In the genomic region with DNA sequence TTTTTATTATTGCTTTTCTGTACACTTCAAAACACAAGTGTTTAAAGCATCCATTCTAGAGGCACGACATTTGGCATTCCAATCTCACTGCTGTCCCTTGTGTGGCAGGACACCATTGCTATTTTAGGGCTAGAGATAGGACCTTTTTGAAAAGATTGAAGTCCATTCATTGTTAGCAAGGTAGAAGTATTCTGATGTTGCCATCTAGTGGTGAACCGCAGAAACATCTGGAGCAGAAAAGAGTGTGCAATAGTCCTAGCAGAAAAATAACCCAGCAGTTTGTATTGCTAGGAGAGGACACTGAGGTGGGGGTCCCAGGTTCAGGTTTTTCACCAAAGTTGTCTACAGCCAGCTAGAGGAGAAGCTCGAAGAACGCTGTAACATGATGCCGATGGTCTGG, we compare ENCODE assay signal across 10 mouse cellular contexts. TPM values are rescaled to one million over a fixed set of nuclear protein-coding genes. Genes with fewer than 3 reads are reported as not detected.
DNase-seq lines count a peak whose midpoint lies in the region; ATAC-seq and TF ChIP-seq lines count a peak whose summit lies in the region.
"Had no signal": no experiment of that assay in that cellular context is flagged by ENCODE, and none has a peak within 500 bp of the region (broad histone marks: within the 10 kb centered on the region; RNA-seq: fewer than 3 reads in every experiment).

No protein-coding gene starts in this region.

- 5% methylated on average over 5 of the region's 5 CpGs for WGBS in liver, adult 2 months
- WGBS in liver, embryonic 12.5 days (ENCODE audit: insufficient replicate concordance) = 3% methylated on average over 5 of the region's 5 CpGs
- 9% methylated on average over 5 of the region's 5 CpGs for WGBS in limb, embryonic 11.5 days
- 5% methylated on average over 5 of the region's 5 CpGs for WGBS in midbrain, embryonic 15.5 days

- no peak overlapping the region for H3K27ac ChIP-seq in liver, adult 2 months (replicated peaks; ENCODE audit: insufficient read depth, low read depth, low read length)
- H3K27ac ChIP-seq in liver, embryonic 12.5 days = no peak overlapping the region
- H3K27ac ChIP-seq in limb, embryonic 11.5 days (replicated peaks; ENCODE audit: low read depth, low read length) = no peak overlapping the region
- H3K27ac ChIP-seq in midbrain, embryonic 15.5 days = no peak overlapping the region

- no peak overlapping the region for H3K9ac ChIP-seq in liver, adult 2 months (ENCODE audit: low read depth, low read length)
- H3K9ac ChIP-seq in liver, embryonic 12.5 days = no peak overlapping the region
- H3K9ac ChIP-seq in limb, embryonic 11.5 days (ENCODE audit: low read length) = no peak overlapping the region
- H3K9ac ChIP-seq in midbrain, embryonic 15.5 days = no peak overlapping the region

- no peaks in the 10 kb centered on the region for H3K9me3 ChIP-seq in liver, embryonic 12.5 days (replicated peaks)
- no peaks in the 10 kb centered on the region for H3K9me3 ChIP-seq in limb, embryonic 11.5 days (ENCODE audit: control insufficient read depth, low read length)
- no peaks in the 10 kb centered on the region for H3K9me3 ChIP-seq in midbrain, embryonic 15.5 days

- peaks cover 6% of the 10 kb centered on the region for H3K27me3 ChIP-seq in liver, adult 2 months (ENCODE audit: control insufficient read depth, insufficient read depth, low read length)
- peaks cover 99% of the 10 kb centered on the region for H3K27me3 ChIP-seq in liver, embryonic 12.5 days (replicated peaks)
- peaks cover 5% of the 10 kb centered on the region; the same call in 1 of the 2 replicates for H3K27me3 ChIP-seq in limb, embryonic 11.5 days (ENCODE audit: control insufficient read depth, insufficient read depth, low read length)
- peaks cover 21% of the 10 kb centered on the region for H3K27me3 ChIP-seq in midbrain, embryonic 15.5 days (replicated peaks)

- TF ChIP-seq POLR2A in liver, adult 2 months (IDR thresholded peaks at IDR 0.05; ENCODE audit: extremely low read depth, insufficient read depth, low read length) = no peak

- peaks cover 7% of the 10 kb centered on the region; the same call in 1 of the 2 replicates for H3K4me1 ChIP-seq in liver, adult 2 months (ENCODE audit: control insufficient read depth, insufficient read depth, low read length)
- H3K4me1 ChIP-seq in liver, embryonic 12.5 days = peaks cover 22% of the 10 kb centered on the region
- peaks cover 41% of the 10 kb centered on the region for H3K4me1 ChIP-seq in limb, embryonic 11.5 days (ENCODE audit: control insufficient read depth, insufficient read depth, low read length)
- H3K4me1 ChIP-seq in midbrain, embryonic 15.5 days = peaks cover 24% of the 10 kb centered on the region

- H3K36me3 ChIP-seq in liver, adult 2 months (ENCODE audit: control insufficient read depth, insufficient read depth, low read length) = no peaks in the 10 kb centered on the region
- H3K36me3 ChIP-seq in liver, embryonic 12.5 days = no peaks in the 10 kb centered on the region
- H3K36me3 ChIP-seq in limb, embryonic 11.5 days (ENCODE audit: control insufficient read depth, insufficient read depth, low read length) = peaks cover 3% of the 10 kb centered on the region; the same call in 1 of the 2 replicates
- no peaks in the 10 kb centered on the region for H3K36me3 ChIP-seq in midbrain, embryonic 15.5 days (replicated peaks)

- no peak overlapping the region for H3K4me3 ChIP-seq in liver, adult 2 months (ENCODE audit: insufficient read depth, low read depth, low read length)
- no peak overlapping the region for H3K4me3 ChIP-seq in liver, embryonic 12.5 days
- no peak overlapping the region for H3K4me3 ChIP-seq in limb, embryonic 11.5 days (ENCODE audit: low read depth, low read length)
- H3K4me3 ChIP-seq in midbrain, embryonic 15.5 days = no peak overlapping the region

- no peak overlapping the region for H3K4me2 ChIP-seq in liver, embryonic 12.5 days
- no peak overlapping the region for H3K4me2 ChIP-seq in limb, embryonic 11.5 days (ENCODE audit: low read depth, severe bottlenecking)
- no peak overlapping the region for H3K4me2 ChIP-seq in midbrain, embryonic 15.5 days

- DNase-seq in cerebellum, adult 9-10 months = peak; percentile 62
- no peak for DNase-seq in cerebellum, adult 11 months
- DNase-seq in liver, adult 2 months (ENCODE audit: extremely low read depth, low read depth, low spot score) = peak; percentile 52
- peak; percentile 80 for DNase-seq in NIH3T3 (ENCODE audit: low read depth)
- peak; percentile 53 for DNase-seq in limb, embryonic 11.5 days (ENCODE audit: low spot score)
- DNase-seq in urinary bladder, adult 2 months (ENCODE audit: low spot score) = no peak

- no peaks in the 10 kb centered on the region for H3K79me2 ChIP-seq in liver, adult 2 months (ENCODE audit: control insufficient read depth, insufficient read depth, low read length)

- ATAC-seq in liver, embryonic 12.5 days = no peak
- no peak for ATAC-seq in limb, embryonic 11.5 days (ENCODE audit: insufficient number of reproducible peaks, low FRiP score, low TSS enrichment, low read depth)
- ATAC-seq in midbrain, embryonic 15.5 days (replicated peaks) = no peak

- TF ChIP-seq CTCF in liver, adult 2 months (IDR thresholded peaks at IDR 0.05; ENCODE audit: low read depth, low read length) = peak; percentile 11; the same call in 1 of the 2 replicates

RNA-seq across cellular contexts. Expression of a gene that starts 15.0 kb away (rescaled TPM):
- total RNA-seq in liver, adult 2 months (2014; rRNA removed) = 1.8 and 2.3 TPM in 2 replicates
- 6.2 and 7.7 TPM in 2 replicates for polyA plus RNA-seq in liver, adult 2 months (2012; rRNA removed)
- 4.9 and 5.2 TPM in 2 replicates for polyA plus RNA-seq in liver, embryonic 12.5 days (2016; fragmentation: Nextera tagmentation; extraction: Ambion mirVana)
- polyA plus RNA-seq in limb, embryonic 11.5 days (2014; fragmentation: Nextera tagmentation; extraction: Ambion mirVana) = 23.4 and 26.4 TPM in 2 replicates
- polyA plus RNA-seq in urinary bladder, adult 2 months (2012; rRNA removed) = 36.0 and 45.5 TPM in 2 replicates
- polyA plus RNA-seq in midbrain, embryonic 15.5 days (2015; fragmentation: Nextera tagmentation; extraction: Ambion mirVana) = 1.7 and 2.6 TPM in 2 replicates

RNA-seq across cellular contexts. Expression of a gene that starts 20.8 kb away (rescaled TPM):
- not detected in 2 replicates for total RNA-seq in liver, adult 2 months (2014; rRNA removed)
- polyA plus RNA-seq in liver, adult 2 months (2012; rRNA removed) = not detected in 2 replicates
- not detected in 2 replicates for polyA plus RNA-seq in liver, embryonic 12.5 days (2016; fragmentation: Nextera tagmentation; extraction: Ambion mirVana)
- polyA plus RNA-seq in limb, embryonic 11.5 days (2014; fragmentation: Nextera tagmentation; extraction: Ambion mirVana) = 0.73 and 0.77 TPM in 2 replicates
- not detected in 2 replicates for polyA plus RNA-seq in urinary bladder, adult 2 months (2012; rRNA removed)
- 3.5 and 4.9 TPM in 2 replicates for polyA plus RNA-seq in midbrain, embryonic 15.5 days (2015; fragmentation: Nextera tagmentation; extraction: Ambion mirVana)
- total RNA-seq: ES-E14 had no signal
- polyA plus RNA-seq: gonadal fat pad, adult 2 months had no signal

RNA-seq across cellular contexts. Expression of a gene that starts 26.0 kb away (rescaled TPM):
- 0.27 and 1.0 TPM in 2 replicates for total RNA-seq in liver, adult 2 months (2014; rRNA removed)
- 1.6 and 3.7 TPM in 2 replicates for polyA plus RNA-seq in liver, adult 2 months (2012; rRNA removed)
- polyA plus RNA-seq in liver, embryonic 12.5 days (2016; fragmentation: Nextera tagmentation; extraction: Ambion mirVana) = 0.58 and 0.61 TPM in 2 replicates
- polyA plus RNA-seq in limb, embryonic 11.5 days (2014; fragmentation: Nextera tagmentation; extraction: Ambion mirVana) = 3.0 and 3.2 TPM in 2 replicates
- 2.3 and 4.0 TPM in 2 replicates for polyA plus RNA-seq in urinary bladder, adult 2 months (2012; rRNA removed)
- polyA plus RNA-seq in midbrain, embryonic 15.5 days (2015; fragmentation: Nextera tagmentation; extraction: Ambion mirVana) = 3.9 and 5.2 TPM in 2 replicates

RNA-seq across cellular contexts. Expression of a gene that starts 52.7 kb away (rescaled TPM):
- total RNA-seq in liver, adult 2 months (2014; rRNA removed) = 9.7 and 10.2 TPM in 2 replicates
- 25.5 and 28.2 TPM in 2 replicates for polyA plus RNA-seq in liver, adult 2 months (2012; rRNA removed)
- 23.5 and 24.0 TPM in 2 replicates for polyA plus RNA-seq in liver, embryonic 12.5 days (2016; fragmentation: Nextera tagmentation; extraction: Ambion mirVana)
- polyA plus RNA-seq in limb, embryonic 11.5 days (2014; fragmentation: Nextera tagmentation; extraction: Ambion mirVana) = 68.2 and 68.7 TPM in 2 replicates
- 38.8 and 40.9 TPM in 2 replicates for polyA plus RNA-seq in urinary bladder, adult 2 months (2012; rRNA removed)
- polyA plus RNA-seq in midbrain, embryonic 15.5 days (2015; fragmentation: Nextera tagmentation; extraction: Ambion mirVana) = 93.2 and 93.4 TPM in 2 replicates

Comparison
In these comparisons a context has a peak if more than half of its experiments do, and no peak if none do; other contexts are left out.
1. DNase-seq: peak in cerebellum, adult 9-10 months (single experiment), liver, adult 2 months (single experiment), NIH3T3 (single experiment) and limb, embryonic 11.5 days (single experiment); none in cerebellum, adult 11 months (single experiment) and urinary bladder, adult 2 months (single experiment).